Mouse (Mus musculus) bone marrow, adult 2 months (tissue): ENCODE results near the gene Sh3rf1. TPM values are rescaled to one million over a fixed set of nuclear protein-coding genes. Genes with fewer than 3 reads are reported as not detected.

ENCODE experiments used
- H3K27ac ChIP-seq: fragments of 200-500 bp; 2 replicates; pipeline ENCODE4 v1.5.1; 2012; ENCODE audit warnings: low read depth, mild to moderate bottlenecking, control low read depth, inconsistent platforms, low read length; ENCODE audit not compliant: control insufficient read depth, poor library complexity, insufficient read depth
- H3K4me1 ChIP-seq: fragments of 200-500 bp; 2 replicates; pipeline ENCODE4 v1.6.1; 2011; ENCODE audit warnings: low read length; ENCODE audit not compliant: control insufficient read depth, insufficient read depth
- H3K4me3 ChIP-seq: fragments of 200-500 bp; replicated peaks from 2 replicates; pipeline ENCODE3; 2011; ENCODE audit warnings: mild to moderate bottlenecking, low read depth, low read length, control low read depth; ENCODE audit not compliant: control insufficient read depth
- CTCF ChIP-seq: fragments of 200-500 bp; IDR thresholded peaks from 2 replicates; pipeline ENCODE4 v1.5.1; 2011; ENCODE audit warnings: low read length, control low read depth; ENCODE audit not compliant: control insufficient read depth, insufficient read depth
- POLR2A ChIP-seq: fragments of 200-500 bp; IDR thresholded peaks from 2 replicates; pipeline ENCODE4 v1.6.1; 2011; ENCODE audit warnings: low read depth, mild to moderate bottlenecking, control low read depth, low read length, borderline replicate concordance; ENCODE audit not compliant: control insufficient read depth
- WGBS: fragments of 180-500 bp; shearing (Covaris S2); methylation state at CpG from one replicate; pipeline ENCODE4 v1.1.7; 2018; 5-methylcytosine and 5-hydroxymethylcytosine counted together
- polyA plus RNA-seq: library from polyadenylated mRNA; stranded (reverse); fragments of >200 nt; gene quantifications from 2 replicates; pipeline ENCODE4 v1.2.4, GENCODE M21; 2011; ENCODE audit warnings: low replicate concordance; ENCODE audit not compliant: missing spikeins, insufficient read depth, insufficient read length

The Sh3rf1 gene
- polyA plus RNA-seq, 1 experiment, result 2.4 TPM

GRCm38 (mm10) chr8:61228678-61229077, 5.0 kb downstream of the Sh3rf1 start:
- 68% methylated on average over 8 of the region's 8 CpGs for WGBS
- Histone ChIP-seq H3K4me3 (no peak overlapping the region), H3K27ac (no peak overlapping the region), H3K4me1 (no peaks in the 10 kb centered on the region)
- no peak for TF ChIP-seq CTCF
- TF ChIP-seq POLR2A, result no peak

- TF ChIP-seq CTCF, result no peak
- TF ChIP-seq POLR2A, result no peak
- no peak overlapping the region for H3K27ac ChIP-seq
- 86% methylated on average over 12 of the region's 12 CpGs for WGBS
- H3K4me1 ChIP-seq, result no peaks in the 10 kb centered on the region
- no peak overlapping the region for H3K4me3 ChIP-seq
Observed at GRCm38 (mm10) chr8:61229511-61230195, 6.0 kb downstream of the Sh3rf1 start.

- WGBS, result 84% methylated on average over 11 of the region's 11 CpGs
- Histone ChIP-seq H3K4me3 (no peak overlapping the region), H3K4me1 (no peaks in the 10 kb centered on the region), H3K27ac (no peak overlapping the region)
- TF ChIP-seq CTCF, result no peak
Observed at GRCm38 (mm10) chr8:61230881-61231755, 7.4 kb downstream of the Sh3rf1 start.

- WGBS, result 80% methylated on average over 5 of the region's 5 CpGs
- H3K4me3 ChIP-seq, result no peak overlapping the region
- TF ChIP-seq CTCF (no peak), POLR2A (no peak)
- H3K4me1 ChIP-seq, result no peaks in the 10 kb centered on the region
- H3K27ac ChIP-seq, result no peak overlapping the region
Observed at GRCm38 (mm10) chr8:61235499-61235898, 11.8 kb downstream of the Sh3rf1 start.

GRCm38 (mm10) chr8:61236506-61237268, 13.0 kb downstream of the Sh3rf1 start:
- Histone ChIP-seq H3K27ac (no peak overlapping the region), H3K4me3 (no peak overlapping the region), H3K4me1 (no peaks in the 10 kb centered on the region)
- 64% methylated on average over 9 of the region's 9 CpGs for WGBS
- TF ChIP-seq CTCF (no peak), POLR2A (no peak)

- Histone ChIP-seq H3K4me1 (no peaks in the 10 kb centered on the region), H3K4me3 (no peak overlapping the region), H3K27ac (no peak overlapping the region)
- WGBS, result 76% methylated on average over 3 of the region's 3 CpGs
- TF ChIP-seq POLR2A (no peak), CTCF (no peak)
Observed at GRCm38 (mm10) chr8:61239576-61239975, 15.9 kb downstream of the Sh3rf1 start.

- TF ChIP-seq CTCF, result no peak
- TF ChIP-seq POLR2A, result no peak
- H3K4me1 ChIP-seq, result no peaks in the 10 kb centered on the region
- H3K4me3 ChIP-seq, result no peak overlapping the region
- H3K27ac ChIP-seq, result no peak overlapping the region
- WGBS, result 93% methylated on average over 8 of the region's 8 CpGs
Observed at GRCm38 (mm10) chr8:61241229-61241628, 17.6 kb downstream of the Sh3rf1 start.

GRCm38 (mm10) chr8:61242896-61243295, 19.2 kb downstream of the Sh3rf1 start:
- no peak for TF ChIP-seq POLR2A
- no peak for TF ChIP-seq CTCF
- H3K4me3 ChIP-seq, result no peak overlapping the region
- H3K4me1 ChIP-seq, result no peaks in the 10 kb centered on the region
- 90% methylated on average over 19 of the region's 19 CpGs for WGBS
- no peak overlapping the region for H3K27ac ChIP-seq
